Mouse (Mus musculus) forebrain, embryonic 14.5 days (tissue): Measurements from ENCODE around the gene Crocc. TPM values are rescaled to one million over a fixed set of nuclear protein-coding genes. Genes with fewer than 3 reads are reported as not detected.

Source experiments
- ATAC-seq: fragments of 200-750 bp; cut with Nextera tagmentation; 2 replicates; pipeline ENCODE4 v1.8.0; 2017; ENCODE audit warnings: mild to moderate bottlenecking, moderate library complexity
- DNase-seq: peaks from one replicate; pipeline ENCODE4 v3.0.0-alpha.2; 2015; ENCODE audit warnings: low spot score
- H3K27ac ChIP-seq: fragments of 300-500 bp; sonication (generic); 2 replicates; pipeline ENCODE4 v1.5.1; 2014; ENCODE audit warnings: low read depth, mild to moderate bottlenecking, control low read depth, low read length, moderate library complexity
- H3K27me3 ChIP-seq: fragments of 300-500 bp; sonication (generic); replicated peaks from 2 replicates; pipeline ENCODE4 v1.6.1; 2014; ENCODE audit warnings: low read length, control low read depth, mixed read lengths; ENCODE audit not compliant: control insufficient read depth, insufficient read depth
- H3K36me3 ChIP-seq: fragments of 300-500 bp; sonication (generic); 2 replicates; pipeline ENCODE4 v1.6.1; 2014; ENCODE audit warnings: low read length, control low read depth; ENCODE audit not compliant: control insufficient read depth, insufficient read depth
- H3K4me1 ChIP-seq: fragments of 300-500 bp; sonication (generic); 2 replicates; pipeline ENCODE4 v1.6.1; 2014; ENCODE audit warnings: antibody characterized with exemption, low read length, control low read depth; ENCODE audit not compliant: control insufficient read depth, insufficient read depth
- H3K4me2 ChIP-seq: fragments of 300-500 bp; sonication (generic); 2 replicates; pipeline ENCODE4 v1.6.1; 2014; ENCODE audit warnings: mild to moderate bottlenecking, control low read depth, low read length
- H3K4me3 ChIP-seq: fragments of 300-500 bp; sonication (generic); 2 replicates; pipeline ENCODE4 v1.5.1; 2014; ENCODE audit warnings: low read depth, low read length, control low read depth
- H3K9ac ChIP-seq: fragments of 300-500 bp; sonication (generic); 2 replicates; pipeline ENCODE4 v1.6.1; 2014; ENCODE audit warnings: mild to moderate bottlenecking, low read length, control low read depth, moderate library complexity
- H3K9me3 ChIP-seq: fragments of 300-500 bp; sonication (generic); replicated peaks from 2 replicates; pipeline ENCODE4 v1.6.1; 2016; ENCODE audit warnings: low read length, control low read depth, mixed read lengths; ENCODE audit not compliant: control insufficient read depth
- whole genome bisulfite sequencing: fragments of 180-500 bp; shearing (Covaris S2); extraction: QIAGEN DNeasy Blood & Tissue Kit; methylation state at CpG from one replicate; pipeline ENCODE4 v1.1.7; 2014; 5-methylcytosine and 5-hydroxymethylcytosine counted together
- polyA plus RNA-seq: library from polyadenylated mRNA; unstranded; fragments of >200 nt; fragmentation: Nextera tagmentation; extraction: Ambion mirVana; gene quantifications from 2 replicates; pipeline ENCODE4 v1.2.1, GENCODE M21; 2014

The Crocc gene
- polyA plus RNA-seq, 1 experiment from 2014 or later: 7.8 TPM

DNA sequence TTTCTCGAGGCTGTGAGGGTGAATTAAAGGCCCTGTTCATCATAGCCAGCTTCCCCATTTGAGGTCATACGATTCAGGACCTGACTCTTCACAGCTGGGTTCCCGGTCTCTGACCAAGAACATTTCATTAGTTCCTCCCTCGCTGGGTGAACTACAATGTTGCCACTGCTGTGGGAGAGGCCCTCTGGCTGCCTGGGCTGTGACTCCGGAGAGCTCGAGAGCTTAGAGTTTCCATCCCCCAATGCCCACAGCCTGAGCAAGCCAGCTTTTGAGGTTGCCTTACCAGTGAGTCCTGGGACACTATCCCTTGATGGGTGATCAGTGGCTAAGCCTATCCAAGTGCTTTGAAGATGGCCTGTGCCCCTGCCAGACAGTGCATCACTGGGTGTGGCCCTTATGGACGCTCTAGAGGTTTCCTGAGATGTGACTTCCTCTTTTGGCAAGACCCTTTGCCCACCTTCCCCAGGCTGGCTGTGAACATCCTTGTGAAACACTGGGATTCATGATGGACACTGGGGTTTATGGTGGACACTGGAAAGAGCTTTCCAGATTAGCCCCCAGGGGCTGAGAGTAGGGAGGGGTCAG, 71.6 kb downstream of the Crocc start:
- H3K36me3 ChIP-seq: peaks cover 25% of the 10 kb centered on the region
- no peak for ATAC-seq
- 0 out of 2 replicates have a peak overlapping the region, but pooled peaks have one; percentile 13 for H3K9ac ChIP-seq
- H3K27ac ChIP-seq: no peak overlapping the region
- peaks cover 11% of the 10 kb centered on the region for H3K4me1 ChIP-seq
- WGBS: 59% methylated on average over 7 of the region's 7 CpGs
- no peak overlapping the region for H3K4me3 ChIP-seq
- DNase-seq: no peak
- H3K9me3 ChIP-seq: no peaks in the 10 kb centered on the region
- peak overlapping the region; percentile 74 for H3K4me2 ChIP-seq
- no peaks in the 10 kb centered on the region for H3K27me3 ChIP-seq

DNA sequence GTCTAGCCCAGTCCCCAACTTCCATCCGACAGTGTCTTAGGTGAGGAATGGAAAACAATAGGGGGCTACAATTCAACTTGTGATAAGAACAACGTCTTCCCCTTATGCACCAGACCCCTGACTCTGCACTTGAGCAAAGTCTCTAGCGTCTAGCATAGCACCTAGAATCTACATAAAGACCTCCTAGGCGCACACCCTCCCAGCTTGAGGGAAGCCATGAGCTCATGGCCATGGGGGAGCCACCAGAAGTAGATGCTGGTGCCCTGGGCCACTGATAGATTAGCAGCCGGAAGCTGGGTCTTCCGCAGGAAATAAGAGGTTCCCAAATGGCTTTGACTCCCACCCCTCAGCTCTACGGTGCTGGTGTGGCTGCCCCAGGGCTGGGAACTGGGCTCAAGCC, 72.9 kb downstream of the Crocc start:
- H3K9me3 ChIP-seq: no peaks in the 10 kb centered on the region
- no peak overlapping the region for H3K27ac ChIP-seq
- H3K4me2 ChIP-seq: peak overlapping the region; percentile 74
- peaks cover 16% of the 10 kb centered on the region for H3K4me1 ChIP-seq
- WGBS: 34% methylated on average over 7 of the region's 7 CpGs
- no peaks in the 10 kb centered on the region for H3K27me3 ChIP-seq
- ATAC-seq (no peak; the same call in 1 of the 2 replicates), DNase-seq (peak; percentile 18)
- peak overlapping the region; percentile 87 for H3K4me3 ChIP-seq
- peak overlapping the region; percentile 95 for H3K9ac ChIP-seq
- peaks cover 13% of the 10 kb centered on the region for H3K36me3 ChIP-seq

DNA sequence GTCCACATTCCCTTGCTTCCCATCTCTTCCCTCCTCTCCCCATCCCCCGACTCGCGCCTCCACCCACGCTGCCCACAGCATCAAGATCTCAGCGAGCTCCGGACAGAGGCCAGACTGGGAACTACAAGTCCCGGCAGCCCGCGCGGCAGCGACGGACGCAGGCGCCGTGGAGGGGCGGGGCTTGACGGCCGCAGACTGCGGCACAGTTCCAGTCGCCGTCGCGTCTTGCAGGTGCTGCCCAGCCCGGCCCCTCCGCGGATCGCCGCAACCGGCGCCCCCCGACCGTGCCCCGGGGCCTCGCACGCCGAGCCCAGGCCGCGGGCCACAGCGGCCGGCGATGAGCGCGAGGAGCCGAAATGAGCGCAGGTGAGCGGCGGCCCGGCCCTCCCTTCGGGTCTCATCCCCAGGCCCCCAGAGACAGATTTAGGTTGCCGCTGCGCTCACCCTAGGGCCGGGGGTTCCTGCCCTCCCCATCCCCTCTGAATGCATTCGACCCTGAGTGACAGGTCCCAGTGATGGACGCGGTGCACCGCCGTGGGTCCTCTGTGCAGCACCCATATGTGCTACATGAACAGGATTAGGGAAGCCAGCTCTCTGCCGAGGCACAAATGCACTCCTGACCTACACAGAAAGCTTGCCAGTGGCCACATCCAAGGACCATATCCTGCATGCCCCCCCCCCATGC, 73.5 kb downstream of the Crocc start, which contains the start of gene Atp13a2:
Gene Atp13a2, plus strand, starts transcription at position 163 of the 685 bp plus-strand sequence.
- peak within 1 kb of the TSS; percentile 87 for H3K4me3 ChIP-seq
- ATAC-seq (peak; percentile 94), DNase-seq (peak; percentile 94)
- H3K9ac ChIP-seq: peak within 1 kb of the TSS; percentile 95
- H3K4me2 ChIP-seq: peak within 1 kb of the TSS; percentile 74
- peaks cover 16% of the 10 kb centered on the region for H3K4me1 ChIP-seq
- H3K27me3 ChIP-seq: no peaks in the 10 kb centered on the region
- peaks cover 7% of the 10 kb centered on the region; the same call in 1 of the 2 replicates for H3K36me3 ChIP-seq
- WGBS: under 1% methylated on average over 53 of the region's 58 CpGs
- H3K27ac ChIP-seq: peak within 1 kb of the TSS; percentile 75
- no peaks in the 10 kb centered on the region for H3K9me3 ChIP-seq

DNA sequence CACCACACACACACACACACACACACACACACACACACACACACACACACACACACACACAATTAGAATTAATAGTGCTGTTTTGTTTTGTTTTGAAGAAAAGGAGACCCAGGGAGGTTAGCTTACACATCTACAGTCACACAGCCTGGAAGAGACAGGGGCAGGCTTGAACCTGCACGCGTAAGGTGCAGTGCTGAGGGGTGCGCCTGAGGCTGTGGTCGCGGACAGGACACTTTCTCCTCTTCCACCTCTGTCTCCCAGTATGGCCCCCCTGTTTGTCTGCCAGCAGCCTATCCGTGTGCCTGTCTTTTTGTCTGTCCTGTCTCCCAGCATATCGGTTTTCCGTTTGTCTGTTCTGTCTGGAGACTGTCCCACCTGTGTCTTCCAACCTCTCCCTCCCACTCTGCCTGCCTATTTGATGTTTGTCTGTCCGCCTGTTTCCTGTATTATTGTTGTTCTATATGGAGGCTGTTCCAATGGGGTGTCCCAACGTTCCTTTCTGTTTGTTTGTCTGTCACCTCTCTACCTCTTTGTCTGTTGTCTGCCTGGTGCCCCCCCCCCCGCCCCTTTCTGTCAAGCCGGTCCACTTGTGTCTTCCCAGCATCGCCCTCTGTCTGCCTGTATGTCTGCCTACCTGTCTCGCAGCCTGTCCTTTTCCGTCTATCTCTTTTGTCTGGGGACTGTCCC, 74.2 kb downstream of the Crocc start:
- peaks cover 16% of the 10 kb centered on the region for H3K4me1 ChIP-seq
- no peaks in the 10 kb centered on the region for H3K9me3 ChIP-seq
- 28% methylated on average over 14 of the region's 15 CpGs for WGBS
- H3K36me3 ChIP-seq: peaks cover 7% of the 10 kb centered on the region; the same call in 1 of the 2 replicates
- peak; percentile 14 for DNase-seq
- H3K27me3 ChIP-seq: no peaks in the 10 kb centered on the region
- H3K4me2 ChIP-seq: peak overlapping the region; percentile 74
- H3K4me3 ChIP-seq: peak overlapping the region; percentile 87
- peak; percentile 35 for ATAC-seq
- peak overlapping the region; percentile 95 for H3K9ac ChIP-seq
- peak overlapping the region; percentile 75 for H3K27ac ChIP-seq

DNA sequence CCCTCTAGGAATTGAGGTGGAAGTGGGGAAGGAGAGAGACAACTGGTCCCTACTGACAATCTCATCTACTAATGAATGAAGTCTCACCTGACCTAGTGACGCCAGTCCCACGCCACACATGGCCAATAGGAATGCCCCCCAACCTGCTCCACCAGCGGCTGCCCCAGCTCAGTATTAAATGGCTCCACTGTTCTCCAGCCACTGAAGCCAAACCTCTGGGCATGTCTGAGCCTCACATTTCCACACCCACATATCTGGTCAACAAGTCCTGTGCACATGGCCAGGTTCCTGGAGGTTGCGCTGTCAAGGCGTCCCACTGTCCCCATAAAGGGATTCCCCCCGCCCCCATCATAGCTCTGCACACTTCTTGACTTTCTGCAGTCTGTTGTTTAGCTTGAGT, 75.8 kb downstream of the Crocc start:
- no peak for ATAC-seq
- 92% methylated on average over 6 of the region's 6 CpGs for WGBS
- H3K4me3 ChIP-seq: no peak overlapping the region

DNA sequence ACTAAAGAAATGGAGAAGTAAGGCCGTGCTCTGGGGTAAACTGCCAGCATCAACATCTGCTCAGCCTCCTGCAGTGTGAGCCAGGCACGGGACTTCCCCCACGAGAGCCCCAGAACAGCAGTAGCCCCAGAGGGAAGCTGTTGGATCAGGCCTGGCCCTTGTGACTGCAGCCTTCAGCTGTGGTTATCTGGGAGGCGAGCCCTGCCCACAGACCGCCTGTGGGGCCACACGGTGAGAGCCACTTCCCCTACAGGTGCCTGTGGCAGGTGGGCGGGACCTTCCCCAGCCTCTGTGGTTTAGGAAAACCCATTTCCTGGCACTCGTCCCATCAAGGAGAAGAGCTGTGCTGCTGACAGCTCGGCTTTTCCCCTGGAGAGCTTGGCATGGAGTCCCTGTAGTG, 76.9 kb downstream of the Crocc start:
- H3K9me3 ChIP-seq: no peaks in the 10 kb centered on the region
- 0 out of 2 replicates have a peak overlapping the region, but pooled peaks have one; percentile 17 for H3K9ac ChIP-seq
- peaks cover 13% of the 10 kb centered on the region for H3K4me1 ChIP-seq
- H3K36me3 ChIP-seq: peaks cover 14% of the 10 kb centered on the region
- H3K27me3 ChIP-seq: no peaks in the 10 kb centered on the region
- peak overlapping the region; percentile 48; the same call in 1 of the 2 replicates for H3K27ac ChIP-seq
- H3K4me3 ChIP-seq: no peak overlapping the region
- 13% methylated on average over 9 of the region's 9 CpGs for WGBS
- ATAC-seq (no peak), DNase-seq (peak; percentile 41)
- H3K4me2 ChIP-seq: no peak overlapping the region

More for the DNA sequence above, 75.8 kb downstream of the Crocc start:
- H3K27me3 ChIP-seq: no peaks in the 10 kb centered on the region
- no peak for DNase-seq
- H3K36me3 ChIP-seq: peaks cover 4% of the 10 kb centered on the region
- peaks cover 16% of the 10 kb centered on the region for H3K4me1 ChIP-seq
- H3K27ac ChIP-seq: no peak overlapping the region
- no peak overlapping the region for H3K4me2 ChIP-seq
- H3K9ac ChIP-seq: no peak overlapping the region
- no peaks in the 10 kb centered on the region for H3K9me3 ChIP-seq

DNA sequence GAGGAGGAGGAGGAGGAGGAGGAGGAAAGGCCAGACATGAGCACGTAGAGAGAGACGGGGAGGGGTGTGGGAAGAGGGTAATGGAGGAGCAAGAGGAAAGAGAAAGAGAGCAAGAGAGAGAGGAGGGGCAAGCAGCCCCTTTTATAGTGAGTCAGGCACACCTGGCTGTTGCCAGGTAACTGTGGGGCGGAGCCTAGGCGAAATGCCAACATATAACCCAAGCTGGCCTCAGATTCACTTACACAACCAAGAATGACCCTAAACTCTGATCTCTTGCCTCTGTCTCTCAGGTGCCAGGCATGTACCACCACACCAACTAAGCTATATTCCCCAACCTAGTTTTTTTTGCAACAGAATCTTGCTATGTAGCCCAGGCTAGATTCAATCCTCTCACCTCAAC, 77.5 kb downstream of the Crocc start:
- ATAC-seq: no peak
- H3K9me3 ChIP-seq: no peaks in the 10 kb centered on the region
- H3K27me3 ChIP-seq: no peaks in the 10 kb centered on the region
- no peak overlapping the region for H3K4me2 ChIP-seq
- 65% methylated on average over 4 of the region's 4 CpGs for WGBS
- no peak overlapping the region; the same call in 1 of the 2 replicates for H3K27ac ChIP-seq
- no peak for DNase-seq
- peaks cover 10% of the 10 kb centered on the region; the same call in 1 of the 2 replicates for H3K4me1 ChIP-seq
- H3K4me3 ChIP-seq: no peak overlapping the region
- peaks cover 20% of the 10 kb centered on the region for H3K36me3 ChIP-seq
- H3K9ac ChIP-seq: 0 out of 2 replicates have a peak overlapping the region, but pooled peaks have one; percentile 17

DNA sequence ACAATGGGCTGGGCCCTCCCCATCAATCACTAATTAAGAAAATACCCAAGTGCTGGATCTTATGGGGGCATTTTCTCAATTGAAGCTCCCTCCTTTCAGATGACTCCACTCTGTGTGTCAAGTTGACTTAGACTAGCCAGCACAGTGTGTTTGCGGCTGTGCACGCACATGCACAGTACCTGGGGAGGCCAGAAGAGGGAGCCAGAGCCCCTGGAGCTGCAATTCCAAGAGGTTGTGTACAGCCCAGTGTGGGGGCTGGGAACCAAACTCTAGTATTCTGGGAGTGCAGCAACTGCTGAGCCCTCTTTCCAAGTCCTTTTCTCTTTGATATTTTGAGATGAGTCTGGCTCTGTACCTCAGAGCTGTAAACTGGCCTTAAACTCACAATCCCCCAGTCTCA, 78.7 kb downstream of the Crocc start:
- no peak for ATAC-seq
- H3K4me2 ChIP-seq: no peak overlapping the region
- DNase-seq: no peak
- H3K9ac ChIP-seq: no peak overlapping the region
- H3K27me3 ChIP-seq: no peaks in the 10 kb centered on the region
- no peak overlapping the region for H3K27ac ChIP-seq
- no peaks in the 10 kb centered on the region for H3K9me3 ChIP-seq
- H3K36me3 ChIP-seq: peaks cover 31% of the 10 kb centered on the region
- WGBS: 85% methylated on average over 2 of the region's 2 CpGs
- no peak overlapping the region for H3K4me3 ChIP-seq
- peaks cover 5% of the 10 kb centered on the region; the same call in 1 of the 2 replicates for H3K4me1 ChIP-seq
